8 mouse cellular contexts compared by ENCODE assay signal in genomic region chr13:58402003-58402743, GRCm38 (mm10). TPM values are rescaled to one million over a fixed set of nuclear protein-coding genes. Genes with fewer than 3 reads are reported as not detected.
DNase-seq lines count a peak whose midpoint lies in the region; ATAC-seq and TF ChIP-seq lines count a peak whose summit lies in the region.

Gene Rmi1 (plus strand): TSS chr13:58402248.

- peak; percentile 96 for ATAC-seq in hindbrain, embryonic 16.5 days
- ATAC-seq in megakaryocyte, adult 5-6 weeks (ENCODE audit: poor library complexity, severe bottlenecking), result peak; percentile 84

- no peak; the same call in 1 of the 2 replicates for TF ChIP-seq CTCF in left cerebral cortex, adult 2 months (IDR thresholded peaks at IDR 0.05)

- H3K4me3 ChIP-seq in hindbrain, embryonic 16.5 days (ENCODE audit: low read length), result peak within 1 kb of the TSS; percentile 99
- H3K4me3 ChIP-seq in left cerebral cortex, adult 2 months, result peak within 1 kb of the TSS; percentile 91

- H3K9me3 ChIP-seq in hindbrain, embryonic 16.5 days (ENCODE audit: control insufficient read depth, low read length), result no peaks in the 10 kb centered on the region

- peak; percentile 96 for DNase-seq in T-cell, adult 2 months (ENCODE audit: low spot score)
- peak; percentile 98 to 99 for DNase-seq in cerebellum, postnatal 36 days
- peak; percentile 98 for DNase-seq in gastrocnemius, adult 18-20 months (ENCODE audit: low spot score)
- peak; percentile 98 to 99 for DNase-seq in left cerebral cortex, adult 2 months (ENCODE audit: extremely low spot score in 1 of 2, low spot score in 2 of 2)
- peak; percentile 97 for DNase-seq in right cerebral cortex, adult 2 months (ENCODE audit: low spot score in 2 of 2)
- peak; percentile 98 for DNase-seq in urinary bladder, postnatal 14 days (ENCODE audit: low spot score)

- WGBS in hindbrain, embryonic 16.5 days, result 0% methylated on average over 56 of the region's 91 CpGs

- H3K9ac ChIP-seq in hindbrain, embryonic 16.5 days (ENCODE audit: low read depth, low read length), result peak within 1 kb of the TSS; percentile 100

- H3K27me3 ChIP-seq in hindbrain, embryonic 16.5 days (replicated peaks; ENCODE audit: control insufficient read depth, insufficient read depth, low read length), result no peaks in the 10 kb centered on the region

- peaks cover 10% of the 10 kb centered on the region; the same call in 1 of the 2 replicates for H3K36me3 ChIP-seq in hindbrain, embryonic 16.5 days (ENCODE audit: control insufficient read depth, insufficient read depth, low read length)

- H3K4me2 ChIP-seq in hindbrain, embryonic 16.5 days (ENCODE audit: low read length), result peak within 1 kb of the TSS; percentile 93

- peaks cover 6% of the 10 kb centered on the region for H3K4me1 ChIP-seq in hindbrain, embryonic 16.5 days (ENCODE audit: control insufficient read depth, insufficient read depth, low read depth, low read length)

- peak within 1 kb of the TSS; percentile 97 for H3K27ac ChIP-seq in hindbrain, embryonic 16.5 days (ENCODE audit: low read depth, low read length)
- peak within 1 kb of the TSS; percentile 99 for H3K27ac ChIP-seq in left cerebral cortex, adult 2 months

- intact Hi-C loops in left cerebral cortex, adult 2 months (cut with DNase I), result loop anchor here (1.0 to 5.0 kb wide), 2 partner anchors 187 to 245 kb away; partner anchors contain the start of gene Idnk

RNA-seq across cellular contexts. Expression of gene Rmi1, which starts in this region (rescaled TPM):
- total RNA-seq in gastrocnemius, adult 18-20 months (2021), result 1 to 10 TPM; 5.3 to 6.7 TPM
- 22.2 and 24.2 TPM in 2 replicates for polyA plus RNA-seq in hindbrain, embryonic 16.5 days (2015; fragmentation: Nextera tagmentation; extraction: Ambion mirVana)
- total RNA-seq in left cerebral cortex, adult 2 months (2021), result 10 to 100 TPM; 13.4 to 15.9 TPM
- total RNA-seq in megakaryocyte, adult 5-6 weeks (2015), result 40.6 and 46.0 TPM in 2 replicates
- total RNA-seq in megakaryocyte, adult 5-6 weeks (2017), result 23.6 and 25.5 TPM in 2 replicates

Comparison
In these comparisons a context has a peak if more than half of its experiments do, and no peak if none do; other contexts are left out.
1. Peak in every context shown above with its lines: DNase-seq, ATAC-seq, H3K4me3 ChIP-seq and H3K27ac ChIP-seq.